In genomic region chr13:99675951-99676350, GRCm38 (mm10) we compare ENCODE assay signal across 11 mouse cellular contexts.
A peak's percentile ranks its signal among the peaks of the same experiment; 100 is the strongest.
DNase-seq lines count a peak whose midpoint lies in the region; ATAC-seq and TF ChIP-seq lines count a peak whose summit lies in the region.
"Had no signal": no experiment of that assay in that cellular context is flagged by ENCODE, and none has a peak within 500 bp of the region (broad histone marks: within the 10 kb centered on the region; RNA-seq: fewer than 3 reads in every experiment).

No protein-coding gene starts in this region.

- peak; percentile 76 for ATAC-seq in forebrain, embryonic 16.5 days
- ATAC-seq in stomach, postnatal 0 days (ENCODE audit: low FRiP score, low TSS enrichment) = no peak

- WGBS in forebrain, embryonic 16.5 days = 37% methylated on average over 5 of the region's 5 CpGs
- WGBS in stomach, postnatal 0 days = 60% methylated on average over 5 of the region's 5 CpGs

- H3K27me3 ChIP-seq in forebrain, embryonic 16.5 days (replicated peaks; ENCODE audit: control insufficient read depth, insufficient read depth, low read length) = no peaks in the 10 kb centered on the region
- H3K27me3 ChIP-seq in stomach, postnatal 0 days (ENCODE audit: control insufficient read depth, insufficient read depth, low read length) = no peaks in the 10 kb centered on the region
- H3K27me3 ChIP-seq: lung, embryonic 15.5 days had no signal

- 0 out of 2 replicates have a peak, but pooled peaks cover 4% of the 10 kb centered on the region for H3K9me3 ChIP-seq in forebrain, embryonic 16.5 days (ENCODE audit: control insufficient read depth, low read length)
- H3K9me3 ChIP-seq in stomach, postnatal 0 days (ENCODE audit: control insufficient read depth, low read length) = no peaks in the 10 kb centered on the region
- H3K9me3 ChIP-seq: lung, embryonic 15.5 days had no signal

- no peak overlapping the region for H3K4me3 ChIP-seq in forebrain, embryonic 16.5 days (replicated peaks; ENCODE audit: low read length)
- no peak overlapping the region for H3K4me3 ChIP-seq in stomach, postnatal 0 days (ENCODE audit: low read depth, low read length)
- H3K4me3 ChIP-seq: erythroblast, embryonic 14.5 days; lung, embryonic 15.5 days had no signal

- TF ChIP-seq EP300 in stomach, postnatal 0 days (optimal IDR thresholded peaks at IDR 0.05) = no peak

- DNase-seq in adrenal gland, postnatal 14 days = peak; percentile 31
- DNase-seq in adrenal gland, adult 18-20 months (ENCODE audit: low spot score in 2 of 2) = no peak
- DNase-seq in ZHBTc4 (ENCODE audit: low read depth, low spot score) = peak; percentile 7
- peak; percentile 36 to 74 for DNase-seq in left cerebral cortex, postnatal 14 days (ENCODE audit: low spot score in 2 of 2)
- no peak for DNase-seq in ovary, postnatal 36 days (ENCODE audit: low spot score)
- no peak for DNase-seq in stomach, postnatal 0 days (ENCODE audit: low spot score)
- no peak for DNase-seq in yolk sac, embryonic 10.5 days (ENCODE audit: low spot score)
- DNase-seq: kidney, adult 8-10 months had no signal

- no peak overlapping the region for H3K9ac ChIP-seq in forebrain, embryonic 16.5 days (replicated peaks; ENCODE audit: low read depth, low read length)
- H3K9ac ChIP-seq in stomach, postnatal 0 days (ENCODE audit: low read length) = no peak overlapping the region
- H3K9ac ChIP-seq: lung, embryonic 15.5 days had no signal

- no peak for TF ChIP-seq CTCF in stomach, postnatal 0 days (IDR thresholded peaks at IDR 0.05; ENCODE audit: low read depth)

- no peak overlapping the region; the same call in 1 of the 2 replicates for H3K4me2 ChIP-seq in forebrain, embryonic 16.5 days (ENCODE audit: low read length)
- H3K4me2 ChIP-seq in stomach, postnatal 0 days (replicated peaks; ENCODE audit: low read depth) = no peak overlapping the region
- H3K4me2 ChIP-seq: lung, embryonic 15.5 days had no signal

- intact Hi-C loops in left cerebral cortex, postnatal 14 days (cut with DNase I) = no loop called here

- no peaks in the 10 kb centered on the region for H3K36me3 ChIP-seq in forebrain, embryonic 16.5 days (ENCODE audit: control insufficient read depth, insufficient read depth)
- H3K36me3 ChIP-seq in stomach, postnatal 0 days (ENCODE audit: control insufficient read depth, insufficient read depth, low read length) = no peaks in the 10 kb centered on the region
- H3K36me3 ChIP-seq: lung, embryonic 15.5 days had no signal

- H3K4me1 ChIP-seq in forebrain, embryonic 16.5 days (replicated peaks; ENCODE audit: control insufficient read depth, insufficient read depth, low read length) = peaks cover 24% of the 10 kb centered on the region
- H3K4me1 ChIP-seq in stomach, postnatal 0 days (replicated peaks; ENCODE audit: control insufficient read depth, insufficient read depth) = no peaks in the 10 kb centered on the region

- 0 out of 2 replicates have a peak overlapping the region, but pooled peaks have one; percentile 33 for H3K27ac ChIP-seq in forebrain, embryonic 16.5 days (ENCODE audit: low read length)
- H3K27ac ChIP-seq in stomach, postnatal 0 days (replicated peaks) = no peak overlapping the region
- H3K27ac ChIP-seq: lung, embryonic 15.5 days had no signal

Comparison
In these comparisons a context has a peak if more than half of its experiments do, and no peak if none do; other contexts are left out.
1. DNase-seq: peak in adrenal gland, postnatal 14 days (single experiment), ZHBTc4 (single experiment) and left cerebral cortex, postnatal 14 days (2 of 2); none in adrenal gland, adult 18-20 months (0 of 2), ovary, postnatal 36 days (single experiment), stomach, postnatal 0 days (single experiment) and yolk sac, embryonic 10.5 days (single experiment).